Mouse (Mus musculus): ENCODE results near the gene Ncam2.
A peak's percentile ranks its signal among the peaks of the same experiment; 100 is the strongest.

Ncam2 gene

GRCm38 (mm10) chr16:81200201-81201071, at the start of gene Ncam2:
TSS of gene Ncam2 (plus strand) at chr16:81200697.
- DNase-seq (ENCODE audit: low read depth, low spot score), result peak; percentile 87

- no peak for DNase-seq (ENCODE audit: low read depth, low spot score)
Measured at GRCm38 (mm10) chr16:81170828-81171227, 29.7 kb upstream of the Ncam2 start.

- peak; percentile 90 for DNase-seq (ENCODE audit: low read depth, low spot score)
Measured at GRCm38 (mm10) chr16:81175302-81175943, 25.1 kb upstream of the Ncam2 start.

GRCm38 (mm10) chr16:81179801-81180200, 20.7 kb upstream of the Ncam2 start:
- no peak for DNase-seq (ENCODE audit: low read depth, low spot score)

- peak; percentile 66 for DNase-seq (ENCODE audit: low read depth, low spot score)
Measured at GRCm38 (mm10) chr16:81187579-81188179, 12.8 kb upstream of the Ncam2 start.

GRCm38 (mm10) chr16:81191621-81192020, 8.9 kb upstream of the Ncam2 start:
- DNase-seq (ENCODE audit: low read depth, low spot score), result no peak

- peak; percentile 63 for DNase-seq (ENCODE audit: low read depth, low spot score)
Measured at GRCm38 (mm10) chr16:81192607-81193006, 7.9 kb upstream of the Ncam2 start.

GRCm38 (mm10) chr16:81199467-81199866, 1.0 kb upstream of the Ncam2 start:
- no peak for DNase-seq (ENCODE audit: low read depth, low spot score)

GRCm38 (mm10) chr16:81201471-81201870, 974 bp downstream of the Ncam2 start:
- DNase-seq (ENCODE audit: low read depth, low spot score), result no peak

- peak; percentile 93 for DNase-seq (ENCODE audit: low read depth, low spot score)
Measured at GRCm38 (mm10) chr16:81201992-81202391, 1.5 kb downstream of the Ncam2 start.

GRCm38 (mm10) chr16:81202721-81203161, 2.2 kb downstream of the Ncam2 start:
- DNase-seq (ENCODE audit: low read depth, low spot score), result peak; percentile 59

GRCm38 (mm10) chr16:81204405-81205034, 4.0 kb downstream of the Ncam2 start:
- peak; percentile 56 for DNase-seq (ENCODE audit: low read depth, low spot score)

GRCm38 (mm10) chr16:81221176-81221575, 20.7 kb downstream of the Ncam2 start:
- DNase-seq (ENCODE audit: low read depth, low spot score), result no peak

- DNase-seq (ENCODE audit: low read depth, low spot score), result peak; percentile 56
Measured at GRCm38 (mm10) chr16:81223841-81224240, 23.3 kb downstream of the Ncam2 start.

GRCm38 (mm10) chr16:81224253-81224652, 23.8 kb downstream of the Ncam2 start:
- DNase-seq (ENCODE audit: low read depth, low spot score), result no peak

- no peak for DNase-seq (ENCODE audit: low read depth, low spot score)
Measured at GRCm38 (mm10) chr16:81254875-81255274, 54.4 kb downstream of the Ncam2 start.

GRCm38 (mm10) chr16:81260429-81260828, 59.9 kb downstream of the Ncam2 start:
- DNase-seq (ENCODE audit: low read depth, low spot score), result no peak

GRCm38 (mm10) chr16:81273597-81274360, 73.3 kb downstream of the Ncam2 start:
- DNase-seq (ENCODE audit: low read depth, low spot score), result no peak

- DNase-seq (ENCODE audit: low read depth, low spot score), result peak; percentile 76
Measured at GRCm38 (mm10) chr16:81284241-81284640, 83.7 kb downstream of the Ncam2 start.

- DNase-seq (ENCODE audit: low read depth, low spot score), result peak; percentile 69
Measured at GRCm38 (mm10) chr16:81284859-81285837, 84.7 kb downstream of the Ncam2 start.

All from brain, adult 2 months (tissue).